Comparison of ENCODE assay signal across 24 mouse cellular contexts in genomic region chr7:135546530-135546929, GRCm38 (mm10). TPM values are rescaled to one million over a fixed set of nuclear protein-coding genes. Genes with fewer than 3 reads are reported as not detected.
A peak's percentile ranks its signal among the peaks of the same experiment; 100 is the strongest.
DNase-seq lines count a peak whose midpoint lies in the region; TF ChIP-seq lines count a peak whose summit lies in the region.
"Had no signal": no experiment of that assay in that cellular context is flagged by ENCODE, and none has a peak within 500 bp of the region (broad histone marks: within the 10 kb centered on the region; RNA-seq: fewer than 3 reads in every experiment).

No protein-coding gene starts in this region.

- 34% methylated on average over 5 of the region's 5 CpGs for WGBS in thymus, adult 2 months

- H3K27me3 ChIP-seq in thymus, adult 2 months (ENCODE audit: control insufficient read depth, insufficient read depth, low read length) = peaks cover 4% of the 10 kb centered on the region; the same call in 1 of the 2 replicates
- H3K27me3 ChIP-seq: CH12.LX, Patski had no signal

- TF ChIP-seq POLR2A in thymus, adult 2 months (IDR thresholded peaks at IDR 0.05; ENCODE audit: control insufficient read depth, extremely low read depth, insufficient read depth, low read length, poor library complexity) = no peak

- TF ChIP-seq CTCF in thymus, adult 2 months (IDR thresholded peaks at IDR 0.05; ENCODE audit: borderline replicate concordance, control insufficient read depth, extremely low read depth, insufficient read depth, low read length, poor library complexity) = no peak

- H3K36me3 ChIP-seq in thymus, adult 2 months (ENCODE audit: control insufficient read depth, insufficient read depth, low read length) = no peaks in the 10 kb centered on the region
- H3K36me3 ChIP-seq: embryonic facial prominence, embryonic 10.5 days; heart, embryonic 12.5 days; hindbrain, embryonic 10.5 days had no signal

- DNase-seq in heart, adult 11 months = peak; percentile 89
- DNase-seq in heart, adult 8-10 months (ENCODE audit: low spot score) = no peak
- peak; percentile 42 for DNase-seq in thymus, adult 2 months
- peak; percentile 59 for DNase-seq in thymus, postnatal 14 days
- no peak for DNase-seq in urinary bladder, postnatal 25 days (ENCODE audit: low spot score)
- DNase-seq in spleen, postnatal 36 days (ENCODE audit: low spot score in 2 of 2) = no peak
- DNase-seq: adrenal gland, postnatal 14 days; cerebellum, adult 11-12 months; cerebellum, adult 9-10 months; cerebellum, postnatal 36 days; gastrocnemius, postnatal 10 days; heart, adult 2 months had no signal

- no peak overlapping the region for H3K27ac ChIP-seq in thymus, adult 2 months (ENCODE audit: control insufficient read depth, insufficient read depth, low read length)
- H3K27ac ChIP-seq: embryonic facial prominence, embryonic 10.5 days; heart, adult 2 months; hindbrain, embryonic 10.5 days; hindbrain, embryonic 14.5 days had no signal

- H3K4me3 ChIP-seq in thymus, adult 2 months (ENCODE audit: control insufficient read depth, insufficient read depth, low read length) = no peak overlapping the region
- H3K4me3 ChIP-seq: embryonic facial prominence, embryonic 10.5 days; heart, adult 2 months; heart, embryonic 12.5 days; hindbrain, embryonic 10.5 days had no signal

- peaks cover 14% of the 10 kb centered on the region for H3K4me1 ChIP-seq in thymus, adult 2 months (replicated peaks; ENCODE audit: control insufficient read depth, insufficient read depth, low read length)

RNA-seq across cellular contexts. Expression of gene Ptpre, which starts 9.2 kb away (rescaled TPM):
- total RNA-seq in heart, adult 8-10 months (2022) = 1 to 10 TPM; 1.9 to 3.8 (median 2.5) TPM
- 19.7 and 19.9 TPM in 2 replicates for polyA plus RNA-seq in thymus, adult 2 months (2012; rRNA removed)

RNA-seq across cellular contexts. Expression of gene Clrn3, which starts 18.1 kb away (rescaled TPM):
- under 1 TPM in 1 of 4 experiments, not detected in 3; 0.11 TPM for total RNA-seq in heart, adult 8-10 months (2022)
- polyA plus RNA-seq in thymus, adult 2 months (2012; rRNA removed) = 0.34 and 0.58 TPM in 2 replicates
- total RNA-seq: adrenal gland, adult 18-20 months; adrenal gland, postnatal 14 days; CH12.LX; gastrocnemius, postnatal 10 days; gastrocnemius, postnatal 4 days; heart, adult 2 months; heart, postnatal 25 days had no signal
- polyA plus RNA-seq: activated CD4-positive, CD25-positive, alpha-beta regulatory T cell, adult 4 months; embryonic facial prominence, embryonic 10.5 days; embryonic facial prominence, embryonic 14.5 days; forebrain, embryonic 14.5 days; heart, adult 2 months; heart, embryonic 12.5 days; hindbrain, embryonic 10.5 days; hindbrain, embryonic 14.5 days; Patski had no signal

Comparison
In these comparisons a context has a peak if more than half of its experiments do, and no peak if none do; other contexts are left out.
1. DNase-seq: peak in heart, adult 11 months (single experiment), thymus, adult 2 months (single experiment) and thymus, postnatal 14 days (single experiment); none in heart, adult 8-10 months (single experiment), urinary bladder, postnatal 25 days (single experiment) and spleen, postnatal 36 days (0 of 2).